Mouse (Mus musculus) E14TG2a.4 (cell line): ENCODE data around the gene Olfr782.

Experiments
- H3K27me3 ChIP-seq: 2 replicates; pipeline ENCODE4 v1.6.1; 2014; ENCODE audit warnings: low read length, control low read depth; ENCODE audit not compliant: insufficient read depth
- H3K36me3 ChIP-seq: 2 replicates; pipeline ENCODE4 v1.6.1; 2014; ENCODE audit warnings: low read length, control low read depth; ENCODE audit not compliant: insufficient read depth
- H3K4me1 ChIP-seq: replicated peaks from 2 replicates; pipeline ENCODE4 v1.6.1; 2014; ENCODE audit warnings: low read depth, low read length, control low read depth
- H3K4me3 ChIP-seq: replicated peaks from 2 replicates; pipeline ENCODE4 v1.5.1; 2014; ENCODE audit warnings: mild to moderate bottlenecking, low read length
- H3K9me3 ChIP-seq: 2 replicates; pipeline ENCODE4 v1.6.1; 2014; ENCODE audit warnings: low read length, control low read depth
- CTCF ChIP-seq: conservative IDR thresholded peaks from 2 replicates; pipeline ENCODE4 v1.5.1; 2014; ENCODE audit warnings: low read length
- POU5F1 ChIP-seq: IDR thresholded peaks from 2 replicates; pipeline ENCODE4 v1.6.1; 2014; ENCODE audit warnings: low read length, borderline replicate concordance

Gene Olfr782

GRCm38 (mm10) chr10:129400892-129401291, 52.2 kb downstream of the Olfr782 start:
- Histone ChIP-seq H3K4me1 (no peaks in the 10 kb centered on the region), H3K4me3 (no peak overlapping the region), H3K9me3 (peaks cover 74% of the 10 kb centered on the region), H3K27me3 (no peaks in the 10 kb centered on the region), H3K36me3 (no peaks in the 10 kb centered on the region)
- TF ChIP-seq POU5F1 (no peak), CTCF (no peak)
